Mouse (Mus musculus) embryonic facial prominence, embryonic 14.5 days (tissue): Measurements from ENCODE around the gene Pla2g6. TPM values are rescaled to one million over a fixed set of nuclear protein-coding genes. Genes with fewer than 3 reads are reported as not detected.

Experiments used
- ATAC-seq: fragments of 200-750 bp; cut with Nextera tagmentation; 2 replicates; pipeline ENCODE4 v1.8.0; 2017; ENCODE audit warnings: low read depth, moderate number of reproducible peaks, moderate TSS enrichment
- DNase-seq: peaks from one replicate; pipeline ENCODE4 v3.0.0-alpha.2; 2015; ENCODE audit warnings: low spot score
- H3K27ac ChIP-seq: fragments of 300-500 bp; sonication (generic); replicated peaks from 2 replicates; pipeline ENCODE4 v1.5.1; 2014; ENCODE audit warnings: low read depth, mild to moderate bottlenecking, low read length, moderate library complexity
- H3K27me3 ChIP-seq: fragments of 300-500 bp; sonication (generic); replicated peaks from 2 replicates; pipeline ENCODE4 v1.6.1; 2014; ENCODE audit warnings: low read length; ENCODE audit not compliant: control insufficient read depth, insufficient read depth
- H3K36me3 ChIP-seq: fragments of 300-500 bp; sonication (generic); 2 replicates; pipeline ENCODE4 v1.6.1; 2014; ENCODE audit warnings: low read length, mixed read lengths; ENCODE audit not compliant: control insufficient read depth, insufficient read depth
- H3K4me1 ChIP-seq: fragments of 300-500 bp; sonication (generic); 2 replicates; pipeline ENCODE4 v1.6.1; 2014; ENCODE audit warnings: antibody characterized with exemption, low read length; ENCODE audit not compliant: control insufficient read depth, insufficient read depth
- H3K4me2 ChIP-seq: fragments of 300-500 bp; sonication (generic); 2 replicates; pipeline ENCODE4 v1.6.1; 2014; ENCODE audit warnings: low read depth, mild to moderate bottlenecking, low read length, moderate library complexity, mixed read lengths
- H3K4me3 ChIP-seq: fragments of 300-500 bp; sonication (generic); 2 replicates; pipeline ENCODE4 v1.5.1; 2014; ENCODE audit warnings: low read depth, mild to moderate bottlenecking, low read length
- H3K9ac ChIP-seq: fragments of 300-500 bp; sonication (generic); 2 replicates; pipeline ENCODE4 v1.6.1; 2014; ENCODE audit warnings: low read depth, mild to moderate bottlenecking, low read length, moderate library complexity, mixed read lengths
- H3K9me3 ChIP-seq: fragments of 300-500 bp; sonication (generic); 2 replicates; pipeline ENCODE4 v1.6.1; 2016; ENCODE audit warnings: low read length; ENCODE audit not compliant: control insufficient read depth
- WGBS: fragments of 180-500 bp; shearing (Covaris S2); extraction: QIAGEN DNeasy Blood & Tissue Kit; methylation state at CpG from one replicate; pipeline ENCODE4 v1.1.7; 2014; 5-methylcytosine and 5-hydroxymethylcytosine counted together
- polyA plus RNA-seq: library from polyadenylated mRNA; unstranded; fragments of >200 nt; fragmentation: Nextera tagmentation; extraction: Ambion mirVana; gene quantifications from 2 replicates; pipeline ENCODE4 v1.2.1, GENCODE M21; 2014

The Pla2g6 gene
- polyA plus RNA-seq, 1 experiment from 2014 or later: 13.3 TPM

DNA sequence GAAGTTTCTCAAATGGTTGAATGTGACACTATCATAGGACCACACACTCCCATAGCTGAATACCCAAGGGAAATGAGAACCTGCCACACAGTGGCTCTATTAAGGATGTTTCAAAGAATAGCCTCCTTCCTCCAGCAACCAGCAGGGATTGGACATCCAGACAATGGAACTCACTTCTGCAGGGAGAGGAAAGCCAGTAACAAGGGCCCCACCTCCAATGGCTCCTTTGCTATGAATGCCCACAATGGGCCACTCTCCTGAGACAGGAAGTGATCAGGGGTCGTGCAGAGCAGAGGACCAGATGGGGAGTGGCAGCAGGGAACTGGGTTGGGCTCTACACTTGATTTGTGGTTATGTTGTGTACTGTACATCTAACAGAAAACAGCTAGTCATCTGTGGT is 59.7 kb downstream of the Pla2g6 start:
- Histone ChIP-seq H3K9me3 (no peaks in the 10 kb centered on the region), H3K36me3 (no peaks in the 10 kb centered on the region), H3K4me3 (no peak overlapping the region), H3K4me2 (no peak overlapping the region), H3K4me1 (peaks cover 3% of the 10 kb centered on the region; the same call in 1 of the 2 replicates), H3K27ac (no peak overlapping the region), H3K27me3 (peaks cover 16% of the 10 kb centered on the region), H3K9ac (no peak overlapping the region)
- ATAC-seq (no peak), DNase-seq (no peak)
- 33% methylated on average over 1 of the region's 1 CpGs for WGBS

DNA sequence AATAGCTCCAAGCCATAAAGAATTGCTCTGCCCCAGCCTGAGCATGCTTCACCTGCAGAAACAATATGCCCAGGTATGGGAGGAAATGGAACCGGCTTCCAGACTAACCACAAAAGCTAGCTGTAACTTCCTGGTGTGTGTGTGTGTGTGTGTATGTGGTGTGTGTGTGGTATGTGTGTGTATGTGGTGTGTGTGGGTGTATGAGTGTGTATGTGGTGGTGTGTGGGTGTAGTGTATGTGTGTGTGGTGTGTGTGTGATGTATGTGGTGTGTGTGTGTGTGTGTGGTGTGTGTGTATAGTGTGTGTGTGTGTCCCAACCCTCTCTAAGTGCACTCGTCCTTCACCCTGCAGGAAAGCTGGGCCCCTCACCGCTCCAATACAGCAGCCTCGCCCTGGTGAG is 62.8 kb downstream of the Pla2g6 start:
- no peaks in the 10 kb centered on the region for H3K36me3 ChIP-seq
- no peak overlapping the region for H3K27ac ChIP-seq
- H3K9me3 ChIP-seq: no peaks in the 10 kb centered on the region
- H3K9ac ChIP-seq: no peak overlapping the region
- ATAC-seq (no peak), DNase-seq (no peak)
- WGBS: 64% methylated on average over 4 of the region's 4 CpGs
- H3K4me3 ChIP-seq: no peak overlapping the region
- H3K4me1 ChIP-seq: 0 out of 2 replicates have a peak, but pooled peaks cover 7% of the 10 kb centered on the region
- peaks cover 21% of the 10 kb centered on the region for H3K27me3 ChIP-seq
- H3K4me2 ChIP-seq: no peak overlapping the region

DNA sequence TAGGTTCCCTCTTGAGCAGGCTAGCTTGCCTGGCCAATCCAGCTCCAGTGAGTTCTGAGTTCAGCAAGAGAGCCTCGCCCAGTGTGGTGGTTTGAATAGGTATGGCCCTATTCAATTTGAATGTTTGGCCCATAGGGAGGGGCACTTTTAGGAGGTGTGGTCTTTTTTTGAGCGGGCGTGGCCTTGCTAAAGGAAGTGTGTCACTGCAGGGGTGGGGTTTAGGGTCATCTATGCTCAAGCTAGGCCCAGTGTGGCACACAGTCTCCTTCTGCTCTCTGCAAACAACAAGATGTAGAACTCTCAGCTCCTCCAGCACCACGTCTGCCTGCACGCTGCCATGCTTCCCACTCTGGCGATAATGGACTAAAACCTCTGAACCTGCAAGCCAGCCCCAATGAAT is 64.5 kb downstream of the Pla2g6 start:
- H3K4me1 ChIP-seq: 0 out of 2 replicates have a peak, but pooled peaks cover 7% of the 10 kb centered on the region
- H3K9me3 ChIP-seq: no peaks in the 10 kb centered on the region
- H3K4me2 ChIP-seq: no peak overlapping the region
- H3K27ac ChIP-seq: no peak overlapping the region
- ATAC-seq (no peak), DNase-seq (no peak)
- no peak overlapping the region for H3K9ac ChIP-seq
- WGBS: 87% methylated on average over 6 of the region's 6 CpGs
- no peaks in the 10 kb centered on the region for H3K36me3 ChIP-seq
- peaks cover 25% of the 10 kb centered on the region for H3K27me3 ChIP-seq
- H3K4me3 ChIP-seq: no peak overlapping the region

- Histone ChIP-seq H3K36me3 (no peaks in the 10 kb centered on the region), H3K4me2 (no peak overlapping the region), H3K27ac (no peak overlapping the region), H3K9ac (no peak overlapping the region), H3K9me3 (no peaks in the 10 kb centered on the region), H3K4me3 (no peak overlapping the region), H3K27me3 (peaks cover 25% of the 10 kb centered on the region), H3K4me1 (0 out of 2 replicates have a peak, but pooled peaks cover 7% of the 10 kb centered on the region)
- DNase-seq: no peak
- WGBS: 88% methylated on average over 3 of the region's 3 CpGs
- no peak for ATAC-seq
Observed at GRCm38 (mm10) chr15:79262786-79263309, 65.3 kb downstream of the Pla2g6 start.

GRCm38 (mm10) chr15:79262375-79262774 is 65.8 kb downstream of the Pla2g6 start:
- WGBS: 20% methylated on average over 13 of the region's 13 CpGs
- ATAC-seq (no peak), DNase-seq (peak; percentile 45)

GRCm38 (mm10) chr15:79261757-79262156 is 66.4 kb downstream of the Pla2g6 start:
- 0 out of 2 replicates have a peak, but pooled peaks cover 7% of the 10 kb centered on the region for H3K4me1 ChIP-seq
- H3K36me3 ChIP-seq: no peaks in the 10 kb centered on the region
- H3K27ac ChIP-seq: peak overlapping the region; percentile 33; the same call in 1 of the 2 replicates
- H3K4me2 ChIP-seq: peak overlapping the region; percentile 100
- H3K9me3 ChIP-seq: no peaks in the 10 kb centered on the region
- H3K4me3 ChIP-seq: peak overlapping the region; percentile 68
- peak; percentile 30 for ATAC-seq
- peaks cover 22% of the 10 kb centered on the region for H3K27me3 ChIP-seq
- WGBS: 0% methylated on average over 10 of the region's 28 CpGs
- H3K9ac ChIP-seq: peak overlapping the region; percentile 76
- DNase-seq: peak; percentile 33

More at GRCm38 (mm10) chr15:79262375-79262774, 65.8 kb downstream of the Pla2g6 start:
- peaks cover 23% of the 10 kb centered on the region for H3K27me3 ChIP-seq
- no peaks in the 10 kb centered on the region for H3K36me3 ChIP-seq
- 0 out of 2 replicates have a peak, but pooled peaks cover 7% of the 10 kb centered on the region for H3K4me1 ChIP-seq
- H3K4me2 ChIP-seq: peak overlapping the region; percentile 100
- no peak overlapping the region for H3K27ac ChIP-seq
- H3K9me3 ChIP-seq: no peaks in the 10 kb centered on the region
- H3K4me3 ChIP-seq: peak overlapping the region; percentile 68; the same call in 1 of the 2 replicates
- H3K9ac ChIP-seq: no peak overlapping the region

- ATAC-seq: peak; percentile 70
- H3K36me3 ChIP-seq: no peaks in the 10 kb centered on the region
- H3K27me3 ChIP-seq: peaks cover 22% of the 10 kb centered on the region
- under 1% methylated on average over 17 of the region's 62 CpGs for WGBS
- peak overlapping the region; percentile 100 for H3K4me2 ChIP-seq
- H3K27ac ChIP-seq: peak overlapping the region; percentile 33
- H3K4me3 ChIP-seq: peak overlapping the region; percentile 68
- DNase-seq: peak; percentile 45
- H3K9me3 ChIP-seq: no peaks in the 10 kb centered on the region
- H3K4me1 ChIP-seq: 0 out of 2 replicates have a peak, but pooled peaks cover 7% of the 10 kb centered on the region
- H3K9ac ChIP-seq: peak overlapping the region; percentile 76
Observed at GRCm38 (mm10) chr15:79261095-79261725, 67.0 kb downstream of the Pla2g6 start.

- Histone ChIP-seq H3K4me2 (no peak overlapping the region), H3K9me3 (no peaks in the 10 kb centered on the region), H3K9ac (no peak overlapping the region), H3K36me3 (no peaks in the 10 kb centered on the region), H3K4me3 (no peak overlapping the region), H3K4me1 (0 out of 2 replicates have a peak, but pooled peaks cover 7% of the 10 kb centered on the region), H3K27me3 (peaks cover 22% of the 10 kb centered on the region), H3K27ac (no peak overlapping the region)
- DNase-seq: no peak
- 27% methylated on average over 15 of the region's 17 CpGs for WGBS
- no peak for ATAC-seq
Observed at GRCm38 (mm10) chr15:79258521-79258920, 69.7 kb downstream of the Pla2g6 start.
